Mouse (Mus musculus) brown adipose tissue, adult 24 weeks (tissue): ENCODE data around the gene Tpx2. TPM values are rescaled to one million over a fixed set of nuclear protein-coding genes. Genes with fewer than 3 reads are reported as not detected.

Experiments
- H3K27ac ChIP-seq: fragments of 200-500 bp; replicated peaks from 2 replicates; pipeline ENCODE4 v1.5.1; 2012; ENCODE audit warnings: low read depth, mild to moderate bottlenecking, low read length
- H3K4me1 ChIP-seq: fragments of 200-500 bp; 2 replicates; pipeline ENCODE4 v1.6.1; 2012; ENCODE audit warnings: low read length, mixed read lengths; ENCODE audit not compliant: control insufficient read depth, insufficient read depth, insufficient read length
- H3K4me3 ChIP-seq: fragments of 200-500 bp; 2 replicates; pipeline ENCODE4 v1.5.1; 2012; ENCODE audit warnings: low read depth, mild to moderate bottlenecking, low read length, moderate library complexity; ENCODE audit not compliant: insufficient read depth
- polyA plus RNA-seq: library from polyadenylated mRNA; stranded (reverse); fragments of >200 nt; gene quantifications from 2 replicates; pipeline ENCODE4 v1.2.4, GENCODE M21; 2012; ENCODE audit not compliant: missing spikeins, insufficient read depth, insufficient read length

Tpx2 gene
- polyA plus RNA-seq, 1 experiment = not detected

- H3K4me3 ChIP-seq = no peak overlapping the region
These were observed 79.6 kb downstream of the Tpx2 start for GRCm38 (mm10) chr2:152927371-152927770.

GRCm38 (mm10) chr2:152928219-152928987 is 80.6 kb downstream of the Tpx2 start:
- Histone ChIP-seq H3K4me1 (peaks cover 9% of the 10 kb centered on the region; the same call in 1 of the 2 replicates), H3K4me3 (no peak overlapping the region), H3K27ac (peak overlapping the region; percentile 61)

More at GRCm38 (mm10) chr2:152927371-152927770, 79.6 kb downstream of the Tpx2 start:
- Histone ChIP-seq H3K4me1 (peaks cover 9% of the 10 kb centered on the region; the same call in 1 of the 2 replicates), H3K27ac (peak overlapping the region; percentile 57; the same call in 1 of the 2 replicates)

- H3K4me3 ChIP-seq = no peak overlapping the region
- H3K27ac ChIP-seq = peak overlapping the region; percentile 49
- H3K4me1 ChIP-seq = peaks cover 9% of the 10 kb centered on the region; the same call in 1 of the 2 replicates
These were observed 81.2 kb downstream of the Tpx2 start for GRCm38 (mm10) chr2:152928988-152929370.

- peak overlapping the region; percentile 45 for H3K4me3 ChIP-seq
- H3K27ac ChIP-seq = peak overlapping the region; percentile 62
- peaks cover 8% of the 10 kb centered on the region; the same call in 1 of the 2 replicates for H3K4me1 ChIP-seq
These were observed 82.5 kb downstream of the Tpx2 start for GRCm38 (mm10) chr2:152930276-152930675.

GRCm38 (mm10) chr2:152931456-152932160 is 83.8 kb downstream of the Tpx2 start:
- Histone ChIP-seq H3K4me3 (peak overlapping the region; percentile 45), H3K27ac (peak overlapping the region; percentile 32; the same call in 1 of the 2 replicates), H3K4me1 (no peaks in the 10 kb centered on the region; the same call in 1 of the 2 replicates)

GRCm38 (mm10) chr2:152933048-152933447 is 85.3 kb downstream of the Tpx2 start, which contains the start of gene Foxs1:
Gene Foxs1, minus strand, starts transcription at chr2:152933208.
- Histone ChIP-seq H3K27ac (peak within 1 kb of the TSS; percentile 32), H3K4me1 (no peaks in the 10 kb centered on the region; the same call in 1 of the 2 replicates), H3K4me3 (peak within 1 kb of the TSS; percentile 45)

GRCm38 (mm10) chr2:152933614-152934013 is 85.8 kb downstream of the Tpx2 start:
- H3K4me3 ChIP-seq = no peak overlapping the region; the same call in 1 of the 2 replicates
- H3K27ac ChIP-seq = no peak overlapping the region
- H3K4me1 ChIP-seq = no peaks in the 10 kb centered on the region

- Histone ChIP-seq H3K4me1 (no peaks in the 10 kb centered on the region), H3K4me3 (no peak overlapping the region), H3K27ac (no peak overlapping the region)
These were observed 92.1 kb downstream of the Tpx2 start for GRCm38 (mm10) chr2:152939846-152940245.

GRCm38 (mm10) chr2:152941106-152941505 is 93.3 kb downstream of the Tpx2 start:
- H3K27ac ChIP-seq = no peak overlapping the region
- no peak overlapping the region for H3K4me3 ChIP-seq
- H3K4me1 ChIP-seq = no peaks in the 10 kb centered on the region

- H3K4me3 ChIP-seq = no peak overlapping the region
- H3K27ac ChIP-seq = no peak overlapping the region
- no peaks in the 10 kb centered on the region for H3K4me1 ChIP-seq
These were observed 94.0 kb downstream of the Tpx2 start for GRCm38 (mm10) chr2:152941776-152942175.

GRCm38 (mm10) chr2:152942898-152943515 is 95.2 kb downstream of the Tpx2 start:
- Histone ChIP-seq H3K27ac (no peak overlapping the region), H3K4me1 (no peaks in the 10 kb centered on the region), H3K4me3 (peak overlapping the region; percentile 34; the same call in 1 of the 2 replicates)

- Histone ChIP-seq H3K4me3 (no peak overlapping the region), H3K4me1 (no peaks in the 10 kb centered on the region)
These were observed 95.8 kb downstream of the Tpx2 start for GRCm38 (mm10) chr2:152943568-152943967.

GRCm38 (mm10) chr2:152944013-152944412 is 96.2 kb downstream of the Tpx2 start:
- Histone ChIP-seq H3K27ac (no peak overlapping the region), H3K4me1 (peaks cover 2% of the 10 kb centered on the region; the same call in 1 of the 2 replicates), H3K4me3 (no peak overlapping the region)

More at GRCm38 (mm10) chr2:152943568-152943967, 95.8 kb downstream of the Tpx2 start:
- H3K27ac ChIP-seq = no peak overlapping the region
